Mouse (Mus musculus) limb, embryonic 14.5 days (tissue): ENCODE data around the gene D130043K22Rik. TPM values are rescaled to one million over a fixed set of nuclear protein-coding genes. Genes with fewer than 3 reads are reported as not detected.

ENCODE experiments used
- ATAC-seq: fragments of 200-750 bp; cut with Nextera tagmentation; 2 replicates; pipeline ENCODE4 v1.8.0; 2017; ENCODE audit warnings: low read depth, moderate number of reproducible peaks, moderate TSS enrichment; ENCODE audit not compliant: low FRiP score
- DNase-seq: peaks from one replicate; pipeline ENCODE4 v3.0.0-alpha.2; 2015; ENCODE audit warnings: low spot score
- H3K27ac ChIP-seq: fragments of 300-500 bp; sonication (generic); replicated peaks from 2 replicates; pipeline ENCODE4 v1.5.1; 2014; ENCODE audit warnings: low read depth, mild to moderate bottlenecking, low read length, moderate library complexity, mixed read lengths
- H3K27me3 ChIP-seq: fragments of 300-500 bp; sonication (generic); 2 replicates; pipeline ENCODE4 v1.6.1; 2014; ENCODE audit warnings: low read length, mixed read lengths; ENCODE audit not compliant: control insufficient read depth, insufficient read depth
- H3K36me3 ChIP-seq: fragments of 300-500 bp; sonication (generic); 2 replicates; pipeline ENCODE4 v1.6.1; 2014; ENCODE audit warnings: mild to moderate bottlenecking, low read length, moderate library complexity, mixed read lengths; ENCODE audit not compliant: control insufficient read depth, insufficient read depth
- H3K4me1 ChIP-seq: fragments of 300-500 bp; sonication (generic); 2 replicates; pipeline ENCODE4 v1.6.1; 2014; ENCODE audit warnings: antibody characterized with exemption, low read length, mixed read lengths; ENCODE audit not compliant: control insufficient read depth, insufficient read depth
- H3K4me2 ChIP-seq: fragments of 300-500 bp; sonication (generic); replicated peaks from 2 replicates; pipeline ENCODE4 v1.6.1; 2014; ENCODE audit warnings: low read depth, mild to moderate bottlenecking, low read length, moderate library complexity; ENCODE audit not compliant: severe bottlenecking
- H3K4me3 ChIP-seq: fragments of 300-500 bp; sonication (generic); replicated peaks from 2 replicates; pipeline ENCODE4 v1.5.1; 2014; ENCODE audit warnings: low read length
- H3K9ac ChIP-seq: fragments of 300-500 bp; sonication (generic); 2 replicates; pipeline ENCODE4 v1.6.1; 2014; ENCODE audit warnings: mild to moderate bottlenecking, low read depth, low read length, moderate library complexity; ENCODE audit not compliant: severe bottlenecking
- H3K9me3 ChIP-seq: fragments of 300-500 bp; sonication (generic); 2 replicates; pipeline ENCODE4 v1.6.1; 2016; ENCODE audit warnings: low read length; ENCODE audit not compliant: control insufficient read depth
- POLR2A ChIP-seq: fragments of 200-500 bp; IDR thresholded peaks from 2 replicates; pipeline ENCODE4 v1.8.0; 2012; ENCODE audit warnings: inconsistent platforms, mild to moderate bottlenecking, moderate library complexity, borderline replicate concordance; ENCODE audit not compliant: insufficient read depth, insufficient read length; ENCODE audit errors: extremely low read depth
- WGBS: fragments of 180-500 bp; shearing (Covaris S2); extraction: QIAGEN DNeasy Blood & Tissue Kit; methylation state at CpG from one replicate; pipeline ENCODE4 v1.1.7; 2014; 5-methylcytosine and 5-hydroxymethylcytosine counted together
- polyA plus RNA-seq, 2 experiments: library from polyadenylated mRNA; depleted of rRNA in 1 of 2; stranded (reverse) in 1 of 2; unstranded in 1 of 2; fragments of >200 nt; fragmentation: Nextera tagmentation in 1 of 2; extraction: Ambion mirVana in 1 of 2; gene quantifications; 2 replicates each; pipeline versions ENCODE4 v1.2.1 to v1.2.3; 2012 to 2014

The D130043K22Rik gene
- polyA plus RNA-seq, 2 experiments, result 0.04 to 0.11 TPM

DNA sequence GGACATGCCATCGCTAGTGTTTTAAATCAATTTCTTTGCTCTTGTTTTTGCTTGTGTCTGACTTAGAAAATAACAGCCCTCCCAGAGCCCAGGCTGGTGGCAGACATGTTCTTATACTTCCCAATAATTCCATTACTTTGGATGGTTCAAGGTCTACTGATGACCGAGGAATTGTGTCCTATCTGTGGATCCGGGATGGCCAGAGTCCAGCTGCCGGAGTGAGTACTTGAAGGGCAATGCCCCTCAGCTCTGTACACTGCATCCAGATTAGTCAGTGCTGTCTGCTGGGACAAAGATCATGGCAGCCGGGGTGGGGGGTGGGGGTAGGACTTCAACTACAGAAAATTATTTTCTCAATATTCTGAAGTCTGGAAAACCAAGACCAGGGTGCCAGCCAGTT lies 35.8 kb downstream of the D130043K22Rik start:
- H3K27me3 ChIP-seq, result no peaks in the 10 kb centered on the region
- H3K9me3 ChIP-seq, result no peaks in the 10 kb centered on the region; the same call in 1 of the 2 replicates
- DNase-seq (no peak), ATAC-seq (no peak)
- WGBS, result 93% methylated on average over 5 of the region's 5 CpGs
- no peaks in the 10 kb centered on the region for H3K4me1 ChIP-seq
- no peak overlapping the region for H3K9ac ChIP-seq
- no peak overlapping the region for H3K4me3 ChIP-seq
- H3K4me2 ChIP-seq, result no peak overlapping the region
- no peak for TF ChIP-seq POLR2A
- no peaks in the 10 kb centered on the region for H3K36me3 ChIP-seq
- no peak overlapping the region for H3K27ac ChIP-seq

GRCm38 (mm10) chr13:24882411-24882810 lies 37.5 kb downstream of the D130043K22Rik start:
- Histone ChIP-seq H3K27me3 (no peaks in the 10 kb centered on the region), H3K27ac (no peak overlapping the region), H3K9ac (no peak overlapping the region), H3K36me3 (no peaks in the 10 kb centered on the region), H3K9me3 (no peaks in the 10 kb centered on the region; the same call in 1 of the 2 replicates), H3K4me1 (no peaks in the 10 kb centered on the region), H3K4me2 (no peak overlapping the region), H3K4me3 (no peak overlapping the region)
- no peak for TF ChIP-seq POLR2A
- DNase-seq (no peak), ATAC-seq (no peak)
- WGBS, result 91% methylated on average over 6 of the region's 6 CpGs

GRCm38 (mm10) chr13:24889554-24889953 lies 44.6 kb downstream of the D130043K22Rik start:
- no peak for TF ChIP-seq POLR2A
- H3K36me3 ChIP-seq, result no peaks in the 10 kb centered on the region
- H3K4me2 ChIP-seq, result no peak overlapping the region
- no peak overlapping the region for H3K9ac ChIP-seq
- no peak overlapping the region for H3K4me3 ChIP-seq
- H3K4me1 ChIP-seq, result no peaks in the 10 kb centered on the region
- ATAC-seq (no peak), DNase-seq (no peak)
- WGBS, result 58% methylated on average over 1 of the region's 1 CpGs
- H3K9me3 ChIP-seq, result no peaks in the 10 kb centered on the region; the same call in 1 of the 2 replicates
- H3K27me3 ChIP-seq, result no peaks in the 10 kb centered on the region
- H3K27ac ChIP-seq, result no peak overlapping the region

GRCm38 (mm10) chr13:24892516-24892915 lies 47.6 kb downstream of the D130043K22Rik start:
- DNase-seq, result no peak
- Histone ChIP-seq H3K27me3 (no peaks in the 10 kb centered on the region), H3K4me1 (no peaks in the 10 kb centered on the region), H3K9me3 (no peaks in the 10 kb centered on the region), H3K4me2 (no peak overlapping the region), H3K27ac (no peak overlapping the region), H3K4me3 (no peak overlapping the region), H3K9ac (no peak overlapping the region), H3K36me3 (no peaks in the 10 kb centered on the region)
- TF ChIP-seq POLR2A, result no peak
- 88% methylated on average over 3 of the region's 3 CpGs for WGBS
- ATAC-seq, result no peak

DNA sequence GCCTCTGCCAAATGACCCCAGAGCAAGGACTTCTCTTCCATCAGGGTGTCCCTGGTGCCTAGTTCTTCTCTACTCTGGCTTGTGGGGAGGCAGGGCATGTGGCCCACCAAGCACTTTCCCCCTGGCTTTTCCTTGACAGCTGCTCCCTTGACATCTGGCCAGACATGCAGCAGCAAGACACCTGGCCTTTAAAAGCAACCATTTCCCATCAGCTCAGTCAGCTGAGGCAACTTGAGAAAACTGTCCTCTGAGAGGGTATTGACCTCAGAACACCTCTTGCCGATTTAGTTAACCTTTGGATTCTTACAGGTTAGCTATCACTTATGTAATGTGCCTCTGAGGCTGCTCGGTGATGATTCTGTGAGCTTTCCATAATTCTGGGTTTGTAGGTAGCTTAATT lies 48.9 kb downstream of the D130043K22Rik start:
- Histone ChIP-seq H3K9ac (no peak overlapping the region), H3K4me3 (no peak overlapping the region), H3K4me1 (no peaks in the 10 kb centered on the region), H3K36me3 (no peaks in the 10 kb centered on the region), H3K27ac (no peak overlapping the region), H3K27me3 (no peaks in the 10 kb centered on the region), H3K9me3 (no peaks in the 10 kb centered on the region), H3K4me2 (no peak overlapping the region)
- ATAC-seq, result no peak
- 70% methylated on average over 2 of the region's 2 CpGs for WGBS
- DNase-seq, result no peak
- no peak for TF ChIP-seq POLR2A

- no peak for TF ChIP-seq POLR2A
- no peak overlapping the region for H3K27ac ChIP-seq
- H3K9me3 ChIP-seq, result no peaks in the 10 kb centered on the region
- H3K9ac ChIP-seq, result no peak overlapping the region
- no peaks in the 10 kb centered on the region for H3K27me3 ChIP-seq
- H3K4me1 ChIP-seq, result no peaks in the 10 kb centered on the region
- ATAC-seq (no peak), DNase-seq (no peak)
- 92% methylated on average over 2 of the region's 2 CpGs for WGBS
- H3K4me2 ChIP-seq, result no peak overlapping the region
- no peaks in the 10 kb centered on the region for H3K36me3 ChIP-seq
- H3K4me3 ChIP-seq, result no peak overlapping the region
These were observed 57.0 kb downstream of the D130043K22Rik start for GRCm38 (mm10) chr13:24901916-24902315.
